Mouse (Mus musculus): Measurements from ENCODE around the gene Tbca. TPM values are rescaled to one million over a fixed set of nuclear protein-coding genes. Genes with fewer than 3 reads are reported as not detected.

Gene Tbca
- 520 and 578 TPM in 2 replicates for polyA plus RNA-seq (2012; rRNA removed)

DNA sequence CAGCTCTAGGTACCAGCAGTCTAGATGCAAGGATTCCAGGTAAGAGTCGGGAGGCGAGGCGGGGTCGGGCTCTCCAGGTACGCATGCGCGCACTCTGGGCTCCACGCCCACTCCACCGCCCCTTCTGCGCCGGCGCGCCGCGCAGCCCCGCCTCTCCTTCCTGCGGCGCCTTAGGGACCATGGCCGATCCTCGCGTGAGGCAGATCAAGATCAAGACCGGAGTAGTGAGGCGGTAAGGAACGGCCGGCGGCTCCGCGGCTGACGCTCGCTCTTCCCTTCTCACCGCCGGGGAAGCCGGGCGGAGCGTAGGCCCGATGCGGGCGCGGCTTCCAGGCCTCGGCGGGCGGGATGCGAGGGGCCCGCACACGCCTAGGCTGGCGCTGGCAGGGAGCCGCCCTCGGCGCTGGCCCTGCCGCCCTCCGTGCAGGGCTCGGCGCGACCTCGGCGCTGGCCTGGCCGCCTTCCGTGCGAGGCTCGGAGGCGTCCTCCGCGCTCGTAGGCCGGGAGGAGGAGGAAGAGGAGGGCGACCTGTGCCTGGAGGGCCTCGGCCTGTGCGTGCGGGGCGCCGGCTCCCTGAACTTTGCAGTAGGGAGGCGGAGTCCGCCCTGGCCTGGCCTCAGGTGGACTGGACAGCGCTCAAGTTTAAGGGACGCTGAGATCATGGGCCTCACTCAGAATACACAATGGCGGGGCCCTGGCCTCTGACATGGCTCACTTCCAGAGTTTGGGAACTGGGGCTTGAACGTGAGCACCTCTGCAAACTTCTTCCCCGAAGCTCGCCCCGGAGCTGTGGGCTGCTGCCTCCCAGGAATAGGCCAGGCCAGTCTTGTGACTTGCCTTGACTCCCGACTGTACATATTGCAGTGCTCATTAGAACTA lies at the start of gene Tbca:
Tbca (plus strand) TSS at position 140 of the 879 bp plus-strand sequence.

DNA sequence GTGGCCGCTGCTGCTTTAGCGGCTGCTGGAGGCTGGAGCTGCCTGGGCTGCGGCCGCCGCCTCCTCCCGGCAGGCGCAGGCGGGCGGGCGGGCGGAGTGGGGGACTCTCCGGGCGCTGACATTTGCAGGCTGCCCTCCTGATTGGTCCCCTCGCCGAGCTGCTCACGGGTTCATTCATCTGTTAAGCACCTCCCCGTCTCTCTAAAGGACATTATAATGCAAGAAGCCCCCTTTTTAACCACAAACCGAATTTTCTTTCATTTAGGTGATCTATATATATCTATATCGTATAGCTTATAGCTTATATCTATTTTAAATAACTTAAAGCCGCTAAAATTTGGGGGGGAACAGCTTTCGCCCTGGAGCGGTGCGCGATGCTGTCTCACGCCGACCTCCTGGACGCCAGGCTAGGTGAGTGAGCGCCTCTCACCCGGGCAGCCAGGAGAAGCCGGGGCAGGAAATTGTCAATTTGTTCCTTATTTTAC lies 86.7 kb downstream of the Tbca start, which contains the start of gene Otp:
Otp (plus strand) TSS at position 207 of the 485 bp plus-strand sequence.

Other genes starting within 250 kb of the Tbca start
- 7.1 and 8.1 TPM in 2 replicates for gene Otp, start 86.7 kb downstream of the Tbca start, polyA plus RNA-seq (2012; rRNA removed)
- 23.8 and 25.9 TPM in 2 replicates for gene Wdr41, start 187.4 kb downstream of the Tbca start, polyA plus RNA-seq (2012; rRNA removed)

Data from central nervous system, embryonic 18 days (tissue).